Mouse (Mus musculus) spleen, adult 2 months (tissue): ENCODE measurements around the gene Slirp. TPM values are rescaled to one million over a fixed set of nuclear protein-coding genes. Genes with fewer than 3 reads are reported as not detected.
A peak's percentile ranks its signal among the peaks of the same experiment; 100 is the strongest.

ENCODE experiments used
- DNase-seq, 2 experiments: peaks; one replicate each; pipeline versions ENCODE4 v3.0.0 to v3.0.0-alpha.2; 2012 to 2021; ENCODE audit warnings: low spot score in 2 of 2, low read depth in 1 of 2
- H3K27ac ChIP-seq: fragments of 200-500 bp; 2 replicates; pipeline ENCODE4 v1.5.1; 2012; ENCODE audit warnings: low read length, inconsistent platforms; ENCODE audit not compliant: insufficient read depth
- H3K27me3 ChIP-seq: fragments of 200-500 bp; 2 replicates; pipeline ENCODE4 v1.6.1; 2012; ENCODE audit warnings: mild to moderate bottlenecking, moderate library complexity, low read length, inconsistent platforms; ENCODE audit not compliant: control insufficient read depth, insufficient read depth
- H3K36me3 ChIP-seq: fragments of 200-500 bp; 2 replicates; pipeline ENCODE4 v1.6.1; 2012; ENCODE audit warnings: mild to moderate bottlenecking, low read length, inconsistent platforms; ENCODE audit not compliant: control insufficient read depth, insufficient read depth
- H3K4me1 ChIP-seq: fragments of 200-500 bp; 2 replicates; pipeline ENCODE4 v1.6.1; 2011; ENCODE audit warnings: inconsistent platforms; ENCODE audit not compliant: control insufficient read depth, insufficient read depth, insufficient read length
- H3K4me3 ChIP-seq: fragments of 200-500 bp; 2 replicates; pipeline ENCODE4 v1.5.1; 2011; ENCODE audit warnings: mild to moderate bottlenecking, inconsistent platforms; ENCODE audit not compliant: insufficient read depth, insufficient read length; ENCODE audit errors: extremely low read depth
- CTCF ChIP-seq: fragments of 200-500 bp; IDR thresholded peaks from 2 replicates; pipeline ENCODE4 v1.5.1; 2011; ENCODE audit warnings: mild to moderate bottlenecking, inconsistent platforms; ENCODE audit not compliant: insufficient read depth, insufficient read length, insufficient replicate concordance; ENCODE audit errors: extremely low read depth
- POLR2A ChIP-seq: fragments of 200-500 bp; IDR thresholded peaks from 2 replicates; pipeline ENCODE4 v1.6.1; 2011; ENCODE audit warnings: low read depth, low read length, inconsistent platforms
- WGBS: fragments of 180-500 bp; shearing (Covaris S2); methylation state at CpG from one replicate; pipeline ENCODE4 v1.1.7; 2018; 5-methylcytosine and 5-hydroxymethylcytosine counted together
- polyA plus RNA-seq: library from polyadenylated mRNA; depleted of rRNA; stranded (reverse); fragments of >200 nt; gene quantifications from 2 replicates; pipeline ENCODE4 v1.2.3, GENCODE M21; 2012

Slirp gene
- polyA plus RNA-seq, 1 experiment, result 4.8 TPM

GRCm38 (mm10) chr12:87428295-87428694 lies 15.4 kb upstream of the Slirp start:
- Histone ChIP-seq H3K4me1 (no peaks in the 10 kb centered on the region), H3K36me3 (peaks cover 45% of the 10 kb centered on the region), H3K27me3 (no peaks in the 10 kb centered on the region), H3K4me3 (no peak overlapping the region), H3K27ac (no peak overlapping the region)
- TF ChIP-seq POLR2A, result no peak
- no peak for TF ChIP-seq CTCF
- no peak for DNase-seq
- 94% methylated on average over 2 of the region's 2 CpGs for WGBS

- Histone ChIP-seq H3K4me3 (no peak overlapping the region), H3K27me3 (no peaks in the 10 kb centered on the region), H3K27ac (no peak overlapping the region), H3K4me1 (no peaks in the 10 kb centered on the region), H3K36me3 (peaks cover 50% of the 10 kb centered on the region)
- 83% methylated on average over 8 of the region's 8 CpGs for WGBS
- no peak for DNase-seq
- TF ChIP-seq POLR2A, result no peak
Measured at GRCm38 (mm10) chr12:87428885-87429284, 14.8 kb upstream of the Slirp start.

DNA sequence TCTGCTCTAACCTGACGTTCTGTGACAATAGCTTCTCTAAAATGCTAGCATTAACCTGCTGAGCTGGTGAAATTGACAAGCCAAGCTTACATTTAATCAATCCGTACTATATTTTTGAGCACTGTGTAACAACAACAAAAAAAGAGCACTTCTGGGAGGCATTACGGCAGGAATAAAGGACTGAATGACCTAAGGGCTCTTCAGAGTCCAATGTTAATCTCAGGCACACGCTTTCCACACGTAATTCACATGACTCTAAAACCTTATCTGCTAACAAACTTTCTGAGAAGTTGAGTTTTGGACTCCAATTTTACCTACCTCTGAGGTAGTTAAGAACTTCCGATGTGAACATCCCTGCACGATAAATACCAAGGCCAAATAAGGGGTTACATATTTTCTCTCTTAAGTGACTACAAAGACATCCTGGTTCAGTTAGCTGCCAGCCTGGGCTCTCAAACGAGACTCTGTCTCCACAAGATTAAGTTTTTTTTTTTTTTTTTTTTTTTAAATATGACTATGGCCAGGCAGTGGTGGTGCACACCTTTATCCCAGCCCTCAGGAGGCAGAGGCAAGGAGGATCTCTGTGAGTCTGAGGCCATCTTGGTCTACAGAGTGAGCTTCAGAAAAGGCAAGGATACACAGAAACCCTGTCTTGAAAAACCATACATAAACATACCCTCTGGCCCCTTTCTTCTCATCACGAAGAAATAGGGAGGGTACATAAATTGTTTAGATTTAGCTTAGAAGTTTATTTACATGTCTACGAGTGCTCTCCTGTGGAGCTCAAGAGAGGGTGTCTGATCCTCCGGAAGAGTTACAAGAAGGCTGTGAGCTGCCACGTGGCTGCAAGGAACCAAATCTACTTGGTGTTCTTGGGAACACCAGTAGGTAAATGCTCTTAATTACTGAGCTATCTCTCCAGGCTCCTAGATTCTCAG lies 1.2 kb upstream of the Slirp start:
- Histone ChIP-seq H3K4me3 (peak overlapping the region; percentile 98), H3K36me3 (peaks cover 24% of the 10 kb centered on the region), H3K4me1 (peaks cover 7% of the 10 kb centered on the region; the same call in 1 of the 2 replicates), H3K27me3 (no peaks in the 10 kb centered on the region), H3K27ac (no peak overlapping the region)
- TF ChIP-seq CTCF, result no peak
- no peak for DNase-seq
- 22% methylated on average over 12 of the region's 12 CpGs for WGBS

GRCm38 (mm10) chr12:87443115-87443699 lies 489 bp upstream of the Slirp start:
- WGBS, result under 1% methylated on average over 33 of the region's 33 CpGs
- DNase-seq, result no peak
- Histone ChIP-seq H3K36me3 (peaks cover 22% of the 10 kb centered on the region), H3K4me1 (peaks cover 7% of the 10 kb centered on the region; the same call in 1 of the 2 replicates), H3K27me3 (no peaks in the 10 kb centered on the region), H3K4me3 (peak overlapping the region; percentile 98), H3K27ac (peak overlapping the region; percentile 78)
- TF ChIP-seq POLR2A, result no peak
- no peak for TF ChIP-seq CTCF

- Histone ChIP-seq H3K36me3 (peaks cover 22% of the 10 kb centered on the region), H3K4me3 (peak overlapping the region; percentile 98), H3K27ac (no peak overlapping the region), H3K27me3 (no peaks in the 10 kb centered on the region), H3K4me1 (peaks cover 7% of the 10 kb centered on the region; the same call in 1 of the 2 replicates)
- DNase-seq, result no peak
- TF ChIP-seq CTCF (no peak), POLR2A (no peak)
- 4% methylated on average over 16 of the region's 16 CpGs for WGBS
Measured at GRCm38 (mm10) chr12:87444211-87444610, 515 bp downstream of the Slirp start.

DNA sequence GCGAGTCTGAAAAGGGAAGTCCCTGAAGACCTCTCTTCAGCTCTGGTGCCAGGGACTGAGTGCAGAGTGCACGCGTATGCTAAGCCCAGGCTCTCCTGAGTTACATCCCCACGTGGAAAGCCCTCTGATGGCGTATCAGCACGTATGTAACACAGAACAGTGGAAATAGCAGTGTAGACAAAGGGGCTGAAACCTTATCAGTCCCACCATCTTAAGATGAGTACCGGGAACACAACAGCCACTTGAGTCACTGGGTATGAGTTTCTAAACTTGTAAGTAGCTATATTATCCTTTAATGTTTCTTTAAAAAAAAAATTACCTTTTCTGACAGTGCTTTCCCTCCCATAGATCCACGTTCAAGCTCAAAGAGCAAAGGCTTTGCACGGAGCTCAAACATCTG lies 5.8 kb downstream of the Slirp start:
- no peak for DNase-seq
- peaks cover 54% of the 10 kb centered on the region for H3K36me3 ChIP-seq
- no peaks in the 10 kb centered on the region for H3K27me3 ChIP-seq
- no peak for TF ChIP-seq POLR2A
- TF ChIP-seq CTCF, result no peak
- 90% methylated on average over 9 of the region's 9 CpGs for WGBS
- H3K27ac ChIP-seq, result no peak overlapping the region
- H3K4me3 ChIP-seq, result no peak overlapping the region
- no peaks in the 10 kb centered on the region for H3K4me1 ChIP-seq

DNA sequence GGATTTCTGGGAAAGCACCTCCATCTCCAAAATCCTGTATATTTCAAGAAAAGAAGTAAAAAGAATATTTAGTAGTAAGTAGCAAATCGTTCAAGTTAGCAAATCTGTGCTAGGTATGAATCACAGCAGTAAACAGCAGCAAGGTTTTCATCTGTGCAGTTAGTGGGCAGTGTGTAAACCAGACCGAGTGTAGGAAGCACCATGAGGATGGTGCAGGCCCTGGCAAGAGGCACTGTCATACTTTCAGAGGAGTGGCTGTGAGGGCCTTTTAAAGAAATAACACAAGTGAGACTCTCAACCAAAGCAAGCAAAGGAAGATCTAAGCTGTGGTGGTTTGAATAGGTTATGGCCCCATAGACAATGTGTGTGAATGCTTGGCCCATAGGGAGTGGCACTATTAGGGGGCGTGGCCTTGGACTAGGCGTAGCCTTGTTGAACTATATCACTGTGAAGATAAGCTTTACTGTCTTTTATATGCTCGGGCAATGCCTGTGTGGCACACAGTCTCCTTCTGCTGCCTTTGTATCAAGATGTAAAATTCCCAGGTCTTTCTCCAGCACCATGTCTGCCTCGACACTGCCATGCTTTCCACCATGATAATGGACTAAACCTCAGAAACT lies 21.1 kb downstream of the Slirp start:
- H3K4me1 ChIP-seq, result no peaks in the 10 kb centered on the region
- peaks cover 52% of the 10 kb centered on the region for H3K36me3 ChIP-seq
- no peak overlapping the region for H3K4me3 ChIP-seq
- 83% methylated on average over 6 of the region's 6 CpGs for WGBS
- TF ChIP-seq CTCF, result no peak
- TF ChIP-seq POLR2A, result no peak
- no peak overlapping the region for H3K27ac ChIP-seq
- no peaks in the 10 kb centered on the region for H3K27me3 ChIP-seq
- DNase-seq, result no peak
